Mouse (Mus musculus): ENCODE measurements around the gene Rab43. TPM values are rescaled to one million over a fixed set of nuclear protein-coding genes. Genes with fewer than 3 reads are reported as not detected.

The Rab43 gene
- polyA plus RNA-seq, 1 experiment from 2014 or later: 9.7 TPM

DNA sequence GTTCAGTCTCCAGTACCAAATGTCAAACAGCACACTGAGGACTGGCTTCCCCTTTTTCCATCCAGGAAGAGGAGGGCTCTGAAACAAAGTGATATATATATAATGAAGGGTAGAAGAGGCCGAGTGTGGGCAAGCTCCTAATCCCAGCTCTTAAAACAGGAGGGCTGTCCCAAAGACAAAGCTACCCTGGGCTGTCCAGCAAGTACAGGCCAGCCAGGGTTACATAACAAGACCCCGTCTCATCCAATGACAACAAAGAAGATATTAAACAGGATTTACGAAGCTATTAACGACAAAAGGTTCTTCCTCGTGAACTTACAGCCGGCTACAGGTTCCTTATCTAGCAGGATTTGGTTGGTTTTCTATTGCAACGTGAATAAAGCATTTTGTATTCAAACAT is 7.1 kb downstream of the Rab43 start:
- Histone ChIP-seq H3K27me3 (ENCODE audit: control insufficient read depth, insufficient read depth, low read depth, low read length) (no peaks in the 10 kb centered on the region), H3K9ac (ENCODE audit: low read depth, low read length) (no peak overlapping the region), H3K4me3 (ENCODE audit: low read depth, low read length) (no peak overlapping the region), H3K4me2 (ENCODE audit: low read length) (no peak overlapping the region), H3K4me1 (ENCODE audit: control insufficient read depth, insufficient read depth, low read length) (no peaks in the 10 kb centered on the region; the same call in 1 of the 2 replicates), H3K27ac (ENCODE audit: low read length) (no peak overlapping the region), H3K9me3 (replicated peaks; ENCODE audit: control insufficient read depth, low read length, poor library complexity, severe bottlenecking) (no peaks in the 10 kb centered on the region), H3K36me3 (ENCODE audit: control insufficient read depth, insufficient read depth, low read length) (no peaks in the 10 kb centered on the region)
- no peak for ATAC-seq
- WGBS: 74% methylated on average over 7 of the region's 7 CpGs

GRCm38 (mm10) chr6:87804036-87804435 is 7.9 kb downstream of the Rab43 start:
- Histone ChIP-seq H3K9ac (ENCODE audit: low read depth, low read length) (no peak overlapping the region), H3K4me2 (ENCODE audit: low read length) (no peak overlapping the region), H3K27ac (ENCODE audit: low read length) (no peak overlapping the region), H3K4me1 (ENCODE audit: control insufficient read depth, insufficient read depth, low read length) (no peaks in the 10 kb centered on the region), H3K27me3 (ENCODE audit: control insufficient read depth, insufficient read depth, low read depth, low read length) (no peaks in the 10 kb centered on the region), H3K36me3 (ENCODE audit: control insufficient read depth, insufficient read depth, low read length) (no peaks in the 10 kb centered on the region), H3K9me3 (replicated peaks; ENCODE audit: control insufficient read depth, low read length, poor library complexity, severe bottlenecking) (no peaks in the 10 kb centered on the region), H3K4me3 (ENCODE audit: low read depth, low read length) (no peak overlapping the region)
- ATAC-seq: no peak
- WGBS: 100% methylated on average over 1 of the region's 1 CpGs

DNA sequence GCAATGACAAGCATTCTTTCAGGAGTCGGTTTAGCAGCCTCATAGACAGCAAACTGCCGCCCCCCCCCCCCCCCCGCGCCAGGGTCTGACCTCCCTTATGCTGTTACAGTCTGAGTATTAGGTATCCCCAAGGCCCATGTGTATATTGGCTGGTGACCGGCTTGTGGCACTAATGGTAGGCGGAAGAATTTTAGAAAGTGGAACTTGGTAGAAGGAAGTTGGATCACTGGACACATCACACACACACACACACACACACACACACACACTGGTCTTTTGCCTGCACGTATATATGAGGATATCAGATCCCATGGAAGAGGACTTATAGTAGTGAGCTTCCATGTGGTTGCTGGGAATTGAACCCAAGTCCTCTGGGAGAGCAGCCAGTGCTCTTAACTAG is 9.5 kb downstream of the Rab43 start:
- Histone ChIP-seq H3K36me3 (ENCODE audit: control insufficient read depth, insufficient read depth, low read length) (no peaks in the 10 kb centered on the region), H3K4me3 (ENCODE audit: low read depth, low read length) (no peak overlapping the region), H3K27me3 (ENCODE audit: control insufficient read depth, insufficient read depth, low read depth, low read length) (no peaks in the 10 kb centered on the region), H3K4me1 (ENCODE audit: control insufficient read depth, insufficient read depth, low read length) (no peaks in the 10 kb centered on the region), H3K27ac (ENCODE audit: low read length) (no peak overlapping the region), H3K9me3 (replicated peaks; ENCODE audit: control insufficient read depth, low read length, poor library complexity, severe bottlenecking) (no peaks in the 10 kb centered on the region), H3K4me2 (ENCODE audit: low read length) (no peak overlapping the region), H3K9ac (ENCODE audit: low read depth, low read length) (no peak overlapping the region)
- no peak for ATAC-seq
- 86% methylated on average over 7 of the region's 7 CpGs for WGBS

DNA sequence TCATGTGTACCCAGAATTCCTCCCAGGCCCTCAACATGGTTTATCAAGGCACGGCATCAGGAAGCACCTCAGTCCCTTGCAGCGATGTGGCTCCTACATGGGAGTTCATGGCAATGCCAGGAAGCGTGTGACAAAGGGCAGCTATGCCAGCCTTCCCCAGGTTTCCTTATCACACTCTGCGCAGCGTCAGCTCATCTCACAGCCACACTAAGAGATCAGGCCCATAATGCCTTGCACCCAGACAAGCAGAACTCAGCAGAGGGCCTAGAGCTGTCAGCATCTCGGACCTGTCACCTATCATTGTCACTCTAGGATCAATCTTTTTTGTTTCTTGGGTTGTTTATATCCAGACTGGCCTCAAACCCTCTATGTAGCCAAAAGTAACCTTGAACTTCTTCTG is 12.4 kb downstream of the Rab43 start:
- 90% methylated on average over 6 of the region's 6 CpGs for WGBS
- no peak overlapping the region for H3K9ac ChIP-seq (ENCODE audit: low read depth, low read length)
- no peak overlapping the region for H3K27ac ChIP-seq (ENCODE audit: low read length)
- H3K4me2 ChIP-seq (ENCODE audit: low read length): no peak overlapping the region
- H3K36me3 ChIP-seq (ENCODE audit: control insufficient read depth, insufficient read depth, low read length): no peaks in the 10 kb centered on the region
- no peak for ATAC-seq
- H3K4me3 ChIP-seq (ENCODE audit: low read depth, low read length): no peak overlapping the region
- H3K4me1 ChIP-seq (ENCODE audit: control insufficient read depth, insufficient read depth, low read length): no peaks in the 10 kb centered on the region
- H3K27me3 ChIP-seq (ENCODE audit: control insufficient read depth, insufficient read depth, low read depth, low read length): no peaks in the 10 kb centered on the region
- no peaks in the 10 kb centered on the region for H3K9me3 ChIP-seq (replicated peaks; ENCODE audit: control insufficient read depth, low read length, poor library complexity, severe bottlenecking)

DNA sequence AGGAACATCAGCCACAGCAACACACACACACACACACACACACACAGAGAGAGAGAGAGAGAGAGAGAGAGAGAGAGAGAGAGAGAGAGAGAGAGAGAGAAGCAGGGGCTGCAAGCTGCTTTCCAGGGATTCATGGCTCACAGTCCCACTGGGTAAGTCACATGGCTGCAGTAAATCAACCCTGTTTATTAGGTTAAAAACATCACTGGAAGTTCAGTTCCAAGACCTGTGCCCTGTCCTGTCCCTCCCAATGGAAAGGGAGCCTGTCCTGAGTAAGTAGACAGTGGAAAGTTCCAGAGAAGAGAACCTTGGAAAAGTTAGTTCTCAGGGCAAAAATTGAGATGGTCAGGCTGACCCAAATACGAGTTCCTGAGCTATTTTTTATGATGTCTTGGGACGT is 14.6 kb downstream of the Rab43 start:
- Histone ChIP-seq H3K36me3 (ENCODE audit: control insufficient read depth, insufficient read depth, low read length) (peaks cover 5% of the 10 kb centered on the region), H3K4me3 (ENCODE audit: low read depth, low read length) (no peak overlapping the region), H3K4me2 (ENCODE audit: low read length) (no peak overlapping the region), H3K9me3 (replicated peaks; ENCODE audit: control insufficient read depth, low read length, poor library complexity, severe bottlenecking) (no peaks in the 10 kb centered on the region), H3K9ac (ENCODE audit: low read depth, low read length) (no peak overlapping the region), H3K27ac (ENCODE audit: low read length) (no peak overlapping the region), H3K4me1 (ENCODE audit: control insufficient read depth, insufficient read depth, low read length) (no peaks in the 10 kb centered on the region), H3K27me3 (ENCODE audit: control insufficient read depth, insufficient read depth, low read depth, low read length) (no peaks in the 10 kb centered on the region)
- no peak for ATAC-seq
- 67% methylated on average over 2 of the region's 2 CpGs for WGBS

GRCm38 (mm10) chr6:87796251-87796880 is 15.6 kb downstream of the Rab43 start:
- Histone ChIP-seq H3K36me3 (ENCODE audit: control insufficient read depth, insufficient read depth, low read length) (peaks cover 7% of the 10 kb centered on the region), H3K4me3 (ENCODE audit: low read depth, low read length) (no peak overlapping the region), H3K27ac (ENCODE audit: low read length) (no peak overlapping the region), H3K27me3 (ENCODE audit: control insufficient read depth, insufficient read depth, low read depth, low read length) (no peaks in the 10 kb centered on the region), H3K9ac (ENCODE audit: low read depth, low read length) (no peak overlapping the region), H3K4me1 (ENCODE audit: control insufficient read depth, insufficient read depth, low read length) (no peaks in the 10 kb centered on the region), H3K9me3 (replicated peaks; ENCODE audit: control insufficient read depth, low read length, poor library complexity, severe bottlenecking) (no peaks in the 10 kb centered on the region), H3K4me2 (ENCODE audit: low read length) (no peak overlapping the region)
- ATAC-seq: no peak
- 92% methylated on average over 6 of the region's 6 CpGs for WGBS

DNA sequence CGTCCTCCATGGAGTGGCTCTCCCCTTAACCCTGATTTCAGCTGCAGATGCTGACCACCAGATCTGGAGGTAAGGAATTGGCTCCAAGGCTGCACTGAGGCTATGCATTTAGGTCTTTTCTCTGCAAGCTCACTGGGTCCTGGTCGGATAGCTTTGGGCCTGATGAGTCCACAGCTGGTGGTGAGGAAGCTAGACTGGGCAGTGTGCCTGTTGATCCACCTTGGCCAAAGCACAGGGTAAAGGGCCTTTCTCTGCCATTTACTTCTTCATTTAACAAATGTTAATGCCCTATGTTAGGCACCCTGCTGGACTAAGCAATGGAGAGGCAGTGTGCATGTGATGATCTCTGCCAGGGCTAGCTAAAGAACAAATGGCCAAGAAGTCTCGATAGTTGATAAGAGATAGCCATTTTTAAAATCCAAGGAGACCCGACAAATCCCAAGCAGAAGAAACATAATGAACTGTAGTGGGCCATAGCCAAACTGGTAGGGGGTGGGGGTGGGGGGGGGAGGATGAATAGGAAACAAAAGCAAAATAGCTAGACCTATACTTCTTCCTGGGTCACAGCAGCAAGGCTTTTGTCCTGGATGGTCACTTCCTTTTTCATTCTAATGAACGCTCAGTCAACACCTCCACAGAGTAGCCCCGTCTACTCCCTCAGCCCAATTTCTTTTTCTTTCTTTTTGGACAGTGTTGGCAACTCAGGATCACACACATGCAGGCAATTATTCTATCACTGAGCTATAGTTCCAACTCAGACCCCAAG is 16.4 kb downstream of the Rab43 start:
- no peak for ATAC-seq
- Histone ChIP-seq H3K9ac (ENCODE audit: low read depth, low read length) (no peak overlapping the region), H3K36me3 (ENCODE audit: control insufficient read depth, insufficient read depth, low read length) (peaks cover 7% of the 10 kb centered on the region), H3K27ac (ENCODE audit: low read length) (no peak overlapping the region), H3K4me1 (ENCODE audit: control insufficient read depth, insufficient read depth, low read length) (no peaks in the 10 kb centered on the region), H3K9me3 (replicated peaks; ENCODE audit: control insufficient read depth, low read length, poor library complexity, severe bottlenecking) (no peaks in the 10 kb centered on the region), H3K4me3 (ENCODE audit: low read depth, low read length) (no peak overlapping the region), H3K27me3 (ENCODE audit: control insufficient read depth, insufficient read depth, low read depth, low read length) (no peaks in the 10 kb centered on the region), H3K4me2 (ENCODE audit: low read length) (no peak overlapping the region)
- WGBS: 52% methylated on average over 6 of the region's 6 CpGs

DNA sequence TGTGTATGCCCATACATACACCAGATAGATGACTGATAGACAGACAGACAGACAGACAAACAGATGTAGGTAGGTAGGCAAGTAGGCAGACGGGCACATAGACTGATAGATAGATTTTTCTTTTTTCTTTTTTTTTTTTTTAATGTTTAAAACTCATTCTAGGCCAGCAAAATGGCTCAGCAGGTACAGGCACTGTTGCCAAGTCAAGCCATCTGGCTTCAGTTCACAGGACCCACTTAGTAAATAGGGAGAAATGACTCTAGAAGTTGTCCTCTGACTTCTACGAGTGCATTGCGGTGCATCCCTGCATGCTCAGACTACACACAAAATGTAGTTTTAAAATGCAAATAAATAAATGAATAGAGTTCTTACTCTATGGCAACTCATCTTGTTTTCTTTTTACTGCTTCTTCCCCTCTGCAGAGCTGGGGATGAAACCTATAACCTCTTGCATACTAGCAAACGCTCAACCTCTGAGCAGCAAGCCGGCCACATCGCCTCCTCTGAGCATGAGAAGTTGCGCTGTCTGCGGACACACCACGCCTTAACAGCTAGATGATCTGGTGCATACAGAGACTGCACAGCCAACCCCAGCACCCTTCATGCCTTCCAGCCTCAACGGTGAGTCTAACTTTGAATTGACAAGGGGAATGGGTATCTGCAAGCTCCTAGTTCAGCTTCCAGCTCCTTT is 18.0 kb downstream of the Rab43 start:
- Histone ChIP-seq H3K4me3 (ENCODE audit: low read depth, low read length) (no peak overlapping the region), H3K27ac (ENCODE audit: low read length) (no peak overlapping the region), H3K9me3 (replicated peaks; ENCODE audit: control insufficient read depth, low read length, poor library complexity, severe bottlenecking) (no peaks in the 10 kb centered on the region), H3K27me3 (ENCODE audit: control insufficient read depth, insufficient read depth, low read depth, low read length) (no peaks in the 10 kb centered on the region), H3K4me2 (ENCODE audit: low read length) (no peak overlapping the region), H3K36me3 (ENCODE audit: control insufficient read depth, insufficient read depth, low read length) (peaks cover 7% of the 10 kb centered on the region), H3K4me1 (ENCODE audit: control insufficient read depth, insufficient read depth, low read length) (peaks cover under 1% of the 10 kb centered on the region; the same call in 1 of the 2 replicates), H3K9ac (ENCODE audit: low read depth, low read length) (no peak overlapping the region)
- WGBS: 95% methylated on average over 10 of the region's 10 CpGs
- no peak for ATAC-seq

DNA sequence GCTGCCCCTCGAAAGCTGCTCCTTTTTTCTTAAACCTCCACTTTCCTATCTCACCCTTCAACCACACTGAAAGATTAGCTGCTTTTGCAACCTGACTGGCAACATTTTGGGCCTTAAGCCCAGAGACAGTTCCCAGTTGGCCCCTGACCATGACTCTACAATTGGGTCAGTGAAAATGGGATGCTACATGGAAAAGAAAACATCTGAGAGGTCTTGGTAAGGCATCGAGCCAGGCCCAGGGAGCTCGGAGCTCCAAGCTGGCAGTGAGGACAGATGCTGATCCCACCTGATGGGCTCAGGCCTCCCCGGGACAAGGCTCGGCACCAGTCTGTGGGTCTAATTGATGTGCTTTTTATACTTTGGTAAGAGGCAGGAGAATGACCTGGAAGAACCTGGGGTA is 20.1 kb downstream of the Rab43 start:
- H3K4me3 ChIP-seq (ENCODE audit: low read depth, low read length): no peak overlapping the region
- 96% methylated on average over 5 of the region's 5 CpGs for WGBS
- H3K4me2 ChIP-seq (ENCODE audit: low read length): no peak overlapping the region
- peaks cover 7% of the 10 kb centered on the region for H3K36me3 ChIP-seq (ENCODE audit: control insufficient read depth, insufficient read depth, low read length)
- no peak overlapping the region for H3K9ac ChIP-seq (ENCODE audit: low read depth, low read length)
- ATAC-seq: no peak
- H3K27me3 ChIP-seq (ENCODE audit: control insufficient read depth, insufficient read depth, low read depth, low read length): no peaks in the 10 kb centered on the region
- H3K9me3 ChIP-seq (replicated peaks; ENCODE audit: control insufficient read depth, low read length, poor library complexity, severe bottlenecking): no peaks in the 10 kb centered on the region
- H3K27ac ChIP-seq (ENCODE audit: low read length): no peak overlapping the region
- H3K4me1 ChIP-seq (ENCODE audit: control insufficient read depth, insufficient read depth, low read length): peaks cover 2% of the 10 kb centered on the region; the same call in 1 of the 2 replicates

All from midbrain, embryonic 16.5 days (tissue).